Mouse (Mus musculus) urinary bladder, adult 18-20 months (tissue): ENCODE measurements around the gene Fam221b.

ENCODE experiments used
- DNase-seq, 2 experiments: peaks; one replicate each; pipeline ENCODE4 v3.0.0; 2022; ENCODE audit warnings: low spot score in 2 of 2, mixed read lengths in 2 of 2

Gene Fam221b

GRCm38 (mm10) chr4:43668782-43669427 is at the start of gene Fam221b, which contains the start of gene Tmem8b:
Fam221b (minus strand) TSS chr4:43669145.
Tmem8b (plus strand) TSS chr4:43668971.
- peak; percentile 83 to 91 for DNase-seq

GRCm38 (mm10) chr4:43713652-43714219 is 44.8 kb upstream of the Fam221b start:
- DNase-seq: no peak

- peak; percentile 59 to 73 for DNase-seq
These were observed 42.9 kb upstream of the Fam221b start for GRCm38 (mm10) chr4:43711821-43712220.

- no peak for DNase-seq
These were observed 40.9 kb upstream of the Fam221b start, which contains the start of gene Olfr71 for GRCm38 (mm10) chr4:43709869-43710268. Olfr71 (minus strand) TSS chr4:43710255.

- DNase-seq: no peak
These were observed 37.0 kb upstream of the Fam221b start for GRCm38 (mm10) chr4:43705991-43706390.

- DNase-seq: no peak
These were observed 34.9 kb upstream of the Fam221b start for GRCm38 (mm10) chr4:43703851-43704250.

- no peak for DNase-seq
These were observed 34.5 kb upstream of the Fam221b start for GRCm38 (mm10) chr4:43703439-43703838.

GRCm38 (mm10) chr4:43700707-43701106 is 31.8 kb upstream of the Fam221b start, which contains the start of gene Olfr70:
Olfr70 (minus strand) TSS chr4:43700807.
- no peak for DNase-seq

- DNase-seq: no peak
These were observed 27.6 kb upstream of the Fam221b start for GRCm38 (mm10) chr4:43696561-43696960.

GRCm38 (mm10) chr4:43695249-43695671 is 26.3 kb upstream of the Fam221b start:
- DNase-seq: peak; percentile 22 to 68

GRCm38 (mm10) chr4:43694439-43695248 is 25.7 kb upstream of the Fam221b start:
- no peak for DNase-seq

- peak; percentile 17 to 58 for DNase-seq
These were observed 24.9 kb upstream of the Fam221b start for GRCm38 (mm10) chr4:43693806-43694241.

GRCm38 (mm10) chr4:43691026-43691425 is 22.1 kb upstream of the Fam221b start:
- no peak for DNase-seq

GRCm38 (mm10) chr4:43690021-43690420 is 21.1 kb upstream of the Fam221b start:
- DNase-seq: no peak

GRCm38 (mm10) chr4:43679416-43680043 is 10.6 kb upstream of the Fam221b start:
- DNase-seq: no peak

GRCm38 (mm10) chr4:43678541-43678940 is 9.6 kb upstream of the Fam221b start:
- DNase-seq: no peak

GRCm38 (mm10) chr4:43675608-43676007 is 6.7 kb upstream of the Fam221b start:
- no peak for DNase-seq

GRCm38 (mm10) chr4:43674974-43675373 is 6.0 kb upstream of the Fam221b start:
- no peak for DNase-seq

GRCm38 (mm10) chr4:43673703-43674102 is 4.8 kb upstream of the Fam221b start:
- no peak for DNase-seq

GRCm38 (mm10) chr4:43672070-43672469 is 3.1 kb upstream of the Fam221b start:
- peak; percentile 76 to 86 for DNase-seq

- peak in 1 of 2 experiments; percentile 57 for DNase-seq
These were observed 466 bp upstream of the Fam221b start for GRCm38 (mm10) chr4:43669428-43669794.

GRCm38 (mm10) chr4:43666412-43666811 is 2.5 kb downstream of the Fam221b start:
- no peak for DNase-seq
